ENCODE assay signal across 8 mouse cellular contexts in genomic region chr1:179041905-179042337, GRCm38 (mm10).
DNase-seq lines count a peak whose midpoint lies in the region; ATAC-seq and TF ChIP-seq lines count a peak whose summit lies in the region.

No protein-coding gene starts in this region.

- H3K4me3 ChIP-seq in embryonic facial prominence, embryonic 12.5 days = no peak overlapping the region
- no peak overlapping the region for H3K4me3 ChIP-seq in embryonic facial prominence, embryonic 10.5 days
- H3K4me3 ChIP-seq in heart, embryonic 15.5 days = no peak overlapping the region
- H3K4me3 ChIP-seq in limb, embryonic 10.5 days = no peak overlapping the region
- H3K4me3 ChIP-seq in stomach, postnatal 0 days (ENCODE audit: low read depth, low read length) = no peak overlapping the region

- no peak overlapping the region for H3K9ac ChIP-seq in embryonic facial prominence, embryonic 12.5 days
- no peak overlapping the region for H3K9ac ChIP-seq in heart, embryonic 15.5 days
- H3K9ac ChIP-seq in stomach, postnatal 0 days (ENCODE audit: low read length) = no peak overlapping the region

- H3K9me3 ChIP-seq in embryonic facial prominence, embryonic 12.5 days = no peaks in the 10 kb centered on the region
- no peaks in the 10 kb centered on the region for H3K9me3 ChIP-seq in embryonic facial prominence, embryonic 10.5 days
- no peaks in the 10 kb centered on the region for H3K9me3 ChIP-seq in heart, embryonic 15.5 days (replicated peaks)
- no peaks in the 10 kb centered on the region for H3K9me3 ChIP-seq in limb, embryonic 10.5 days (replicated peaks)
- no peaks in the 10 kb centered on the region for H3K9me3 ChIP-seq in stomach, postnatal 0 days (ENCODE audit: control insufficient read depth, low read length)

- peaks cover 5% of the 10 kb centered on the region; the same call in 1 of the 2 replicates for H3K4me1 ChIP-seq in embryonic facial prominence, embryonic 12.5 days
- peaks cover 14% of the 10 kb centered on the region for H3K4me1 ChIP-seq in embryonic facial prominence, embryonic 10.5 days
- peaks cover 29% of the 10 kb centered on the region for H3K4me1 ChIP-seq in heart, embryonic 15.5 days (replicated peaks)
- H3K4me1 ChIP-seq in limb, embryonic 10.5 days = peaks cover 6% of the 10 kb centered on the region; the same call in 1 of the 2 replicates
- H3K4me1 ChIP-seq in stomach, postnatal 0 days (replicated peaks; ENCODE audit: control insufficient read depth, insufficient read depth) = peaks cover 6% of the 10 kb centered on the region

- ATAC-seq in embryonic facial prominence, embryonic 12.5 days (ENCODE audit: insufficient number of reproducible peaks, insufficient read depth, low FRiP score, low TSS enrichment) = 0 out of 2 replicates have a peak, but pooled peaks have one; percentile 22
- ATAC-seq in heart, embryonic 15.5 days (replicated peaks; ENCODE audit: insufficient number of reproducible peaks, insufficient read depth, low FRiP score, low read depth) = peak; percentile 89
- peak; percentile 70; the same call in 1 of the 2 replicates for ATAC-seq in stomach, postnatal 0 days (ENCODE audit: low FRiP score, low TSS enrichment)

- no peaks in the 10 kb centered on the region for H3K27me3 ChIP-seq in embryonic facial prominence, embryonic 12.5 days
- peaks cover 5% of the 10 kb centered on the region; the same call in 1 of the 2 replicates for H3K27me3 ChIP-seq in embryonic facial prominence, embryonic 10.5 days (replicated peaks; ENCODE audit: low read depth, poor library complexity, severe bottlenecking)
- H3K27me3 ChIP-seq in heart, embryonic 15.5 days = no peaks in the 10 kb centered on the region
- H3K27me3 ChIP-seq in limb, embryonic 10.5 days (ENCODE audit: low read depth, poor library complexity, severe bottlenecking) = no peaks in the 10 kb centered on the region
- no peaks in the 10 kb centered on the region for H3K27me3 ChIP-seq in stomach, postnatal 0 days (ENCODE audit: control insufficient read depth, insufficient read depth, low read length)

- no peaks in the 10 kb centered on the region for H3K36me3 ChIP-seq in embryonic facial prominence, embryonic 12.5 days
- H3K36me3 ChIP-seq in embryonic facial prominence, embryonic 10.5 days (replicated peaks) = no peaks in the 10 kb centered on the region
- H3K36me3 ChIP-seq in heart, embryonic 15.5 days = no peaks in the 10 kb centered on the region
- no peaks in the 10 kb centered on the region for H3K36me3 ChIP-seq in limb, embryonic 10.5 days
- no peaks in the 10 kb centered on the region for H3K36me3 ChIP-seq in stomach, postnatal 0 days (ENCODE audit: control insufficient read depth, insufficient read depth, low read length)

- 67% methylated on average over 8 of the region's 8 CpGs for WGBS in embryonic facial prominence, embryonic 12.5 days
- 86% methylated on average over 8 of the region's 8 CpGs for WGBS in embryonic facial prominence, embryonic 10.5 days
- WGBS in heart, embryonic 15.5 days = 10% methylated on average over 8 of the region's 8 CpGs
- WGBS in limb, embryonic 10.5 days = 84% methylated on average over 8 of the region's 8 CpGs
- WGBS in stomach, postnatal 0 days = 35% methylated on average over 8 of the region's 8 CpGs

- intact Hi-C loops in gastrocnemius, postnatal 36 days (cut with DNase I) = no loop called here

- no peak for TF ChIP-seq EP300 in stomach, postnatal 0 days (optimal IDR thresholded peaks at IDR 0.05)

- no peak for DNase-seq in embryonic facial prominence, embryonic 10.5 days (ENCODE audit: low spot score)
- DNase-seq in 3134 (ENCODE audit: extremely low read depth, insufficient read length, low spot score) = peak; percentile 93
- DNase-seq in cerebellum, adult 9-10 months = peak; percentile 76
- DNase-seq in limb, embryonic 10.5 days (ENCODE audit: low spot score) = no peak
- DNase-seq in stomach, postnatal 0 days (ENCODE audit: low spot score) = peak; percentile 37
- no peak for DNase-seq in gastrocnemius, postnatal 36 days

- TF ChIP-seq CTCF in stomach, postnatal 0 days (IDR thresholded peaks at IDR 0.05; ENCODE audit: low read depth) = no peak

- no peak overlapping the region for H3K4me2 ChIP-seq in embryonic facial prominence, embryonic 12.5 days (replicated peaks)
- H3K4me2 ChIP-seq in heart, embryonic 15.5 days = no peak overlapping the region
- H3K4me2 ChIP-seq in stomach, postnatal 0 days (replicated peaks; ENCODE audit: low read depth) = no peak overlapping the region

- peak overlapping the region; percentile 46 for H3K27ac ChIP-seq in embryonic facial prominence, embryonic 12.5 days
- H3K27ac ChIP-seq in embryonic facial prominence, embryonic 10.5 days (replicated peaks) = no peak overlapping the region; the same call in 1 of the 2 replicates
- peak overlapping the region; percentile 83 for H3K27ac ChIP-seq in heart, embryonic 15.5 days
- peak overlapping the region; percentile 54; the same call in 1 of the 2 replicates for H3K27ac ChIP-seq in limb, embryonic 10.5 days
- H3K27ac ChIP-seq in stomach, postnatal 0 days (replicated peaks) = 0 out of 2 replicates have a peak overlapping the region, but pooled peaks have one; percentile 18

Comparison
In these comparisons a context has a peak if more than half of its experiments do, and no peak if none do; other contexts are left out.
1. ATAC-seq: peak in every context shown above with its lines; median percentile 89 in heart, embryonic 15.5 days; 70 in stomach, postnatal 0 days; 22 in embryonic facial prominence, embryonic 12.5 days.
2. DNase-seq: peak in 3134 (single experiment), cerebellum, adult 9-10 months (single experiment) and stomach, postnatal 0 days (single experiment); none in embryonic facial prominence, embryonic 10.5 days (single experiment), limb, embryonic 10.5 days (single experiment) and gastrocnemius, postnatal 36 days (0 of 2).